9 mouse cellular contexts compared by ENCODE assay signal in the genomic region with DNA sequence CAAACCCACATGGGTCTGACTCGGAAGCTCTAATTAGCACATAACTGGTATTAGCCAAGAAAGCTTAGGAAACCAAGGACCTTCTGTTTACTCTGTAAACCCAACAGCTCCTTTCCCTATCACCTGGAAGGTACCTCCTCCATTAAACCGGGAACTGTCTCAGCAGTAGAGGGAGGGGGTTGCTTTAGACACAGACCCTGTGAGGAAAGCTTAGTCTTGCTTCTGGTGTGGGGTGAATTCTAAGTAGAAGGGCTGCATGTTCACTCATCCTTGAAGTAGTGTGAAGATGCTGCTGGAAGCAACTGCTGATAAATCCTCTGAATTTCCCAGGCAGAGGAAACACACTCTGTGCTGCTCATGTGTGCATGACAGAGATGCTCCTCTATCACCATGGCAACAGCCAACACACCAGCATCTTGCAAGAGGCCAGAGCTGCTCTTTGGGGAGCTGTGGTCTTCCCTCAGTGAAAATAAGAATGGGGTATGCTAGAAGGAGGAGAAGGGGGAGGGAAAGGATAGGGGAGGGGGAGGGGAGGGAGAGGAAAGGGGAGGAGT. TPM values are rescaled to one million over a fixed set of nuclear protein-coding genes. Genes with fewer than 3 reads are reported as not detected.
A peak's percentile ranks its signal among the peaks of the same experiment; 100 is the strongest.
DNase-seq lines count a peak whose midpoint lies in the region; ATAC-seq and TF ChIP-seq lines count a peak whose summit lies in the region.
"Had no signal": no experiment of that assay in that cellular context is flagged by ENCODE, and none has a peak within 500 bp of the region (broad histone marks: within the 10 kb centered on the region; RNA-seq: fewer than 3 reads in every experiment).

No protein-coding gene starts in this region.

- no peak overlapping the region for H3K9ac ChIP-seq in kidney, postnatal 0 days (ENCODE audit: low read depth, low read length)
- no peak overlapping the region for H3K9ac ChIP-seq in limb, embryonic 14.5 days (ENCODE audit: low read depth, low read length, severe bottlenecking)
- H3K9ac ChIP-seq: liver, embryonic 12.5 days had no signal

- peak; percentile 4 for DNase-seq in kidney, postnatal 0 days (ENCODE audit: low spot score)
- DNase-seq in kidney, postnatal 36 days, result no peak
- DNase-seq in frontal cortex, postnatal 10 days (ENCODE audit: low spot score in 2 of 2), result peak; percentile 53 to 74
- peak; percentile 29 for DNase-seq in limb, embryonic 14.5 days (ENCODE audit: low spot score)
- DNase-seq in right cerebral cortex, postnatal 4 days, result peak; percentile 38
- DNase-seq in adrenal gland, adult (ENCODE audit: inconsistent age in 2 of 2, low spot score in 1 of 2), result no peak
- DNase-seq in liver, result no peak
- DNase-seq in kidney, adult 18-20 months, result no peak

- H3K27ac ChIP-seq in kidney, postnatal 0 days, result no peak overlapping the region
- H3K27ac ChIP-seq in limb, embryonic 14.5 days (replicated peaks; ENCODE audit: low read depth, low read length), result no peak overlapping the region
- H3K27ac ChIP-seq: liver, embryonic 12.5 days had no signal

- no peaks in the 10 kb centered on the region for H3K27me3 ChIP-seq in kidney, postnatal 0 days (ENCODE audit: insufficient read depth, low read length)
- H3K27me3 ChIP-seq in limb, embryonic 14.5 days (ENCODE audit: control insufficient read depth, insufficient read depth, low read length), result no peaks in the 10 kb centered on the region

- H3K9me3 ChIP-seq in kidney, postnatal 0 days (replicated peaks; ENCODE audit: low read length), result no peaks in the 10 kb centered on the region
- no peaks in the 10 kb centered on the region for H3K9me3 ChIP-seq in limb, embryonic 14.5 days (ENCODE audit: control insufficient read depth, low read length)
- H3K9me3 ChIP-seq: liver, embryonic 12.5 days had no signal

- TF ChIP-seq POLR2A in limb, embryonic 14.5 days (IDR thresholded peaks at IDR 0.05; ENCODE audit: borderline replicate concordance, extremely low read depth, insufficient read depth, insufficient read length), result no peak

- ATAC-seq in kidney, postnatal 0 days (replicated peaks; ENCODE audit: low FRiP score, low read depth), result no peak
- ATAC-seq in limb, embryonic 14.5 days (ENCODE audit: low FRiP score, low read depth), result peak; percentile 60; the same call in 1 of the 2 replicates
- ATAC-seq: liver, embryonic 12.5 days had no signal

- no peak overlapping the region for H3K4me3 ChIP-seq in kidney, postnatal 0 days (replicated peaks; ENCODE audit: low read depth, low read length)
- H3K4me3 ChIP-seq in limb, embryonic 14.5 days (replicated peaks; ENCODE audit: low read length), result no peak overlapping the region
- H3K4me3 ChIP-seq: liver, embryonic 12.5 days had no signal

- WGBS in kidney, postnatal 0 days, result 36% methylated on average over 2 of the region's 2 CpGs
- 37% methylated on average over 2 of the region's 2 CpGs for WGBS in limb, embryonic 14.5 days

- no peak for TF ChIP-seq CTCF in kidney, postnatal 0 days (IDR thresholded peaks at IDR 0.05; ENCODE audit: low read depth)

- H3K4me1 ChIP-seq in kidney, postnatal 0 days (replicated peaks; ENCODE audit: insufficient read depth, low read length), result no peaks in the 10 kb centered on the region
- H3K4me1 ChIP-seq in limb, embryonic 14.5 days (ENCODE audit: control insufficient read depth, insufficient read depth, low read length), result peaks cover 4% of the 10 kb centered on the region; the same call in 1 of the 2 replicates
- H3K4me1 ChIP-seq: liver, embryonic 12.5 days had no signal

- no peaks in the 10 kb centered on the region for H3K36me3 ChIP-seq in kidney, postnatal 0 days (ENCODE audit: insufficient read depth, low read length)
- H3K36me3 ChIP-seq in limb, embryonic 14.5 days (ENCODE audit: control insufficient read depth, insufficient read depth, low read length), result no peaks in the 10 kb centered on the region
- H3K36me3 ChIP-seq: liver, embryonic 12.5 days had no signal

- no peak overlapping the region for H3K4me2 ChIP-seq in kidney, postnatal 0 days (ENCODE audit: low read length)
- H3K4me2 ChIP-seq in limb, embryonic 14.5 days (replicated peaks; ENCODE audit: low read depth, low read length, severe bottlenecking), result no peak overlapping the region
- H3K4me2 ChIP-seq: liver, embryonic 12.5 days had no signal

RNA-seq across cellular contexts. Expression of a gene that starts 8.4 kb away (rescaled TPM):
- 3.5 and 4.1 TPM in 2 replicates for polyA plus RNA-seq in kidney, postnatal 0 days (2015; fragmentation: Nextera tagmentation; extraction: Ambion mirVana)
- 1.6 TPM in 2 replicates for polyA plus RNA-seq in limb, embryonic 14.5 days (2012; rRNA removed)
- 0.91 and 1.2 TPM in 2 replicates for polyA plus RNA-seq in limb, embryonic 14.5 days (2014; fragmentation: Nextera tagmentation; extraction: Ambion mirVana)
- polyA plus RNA-seq: liver, embryonic 12.5 days had no signal

Comparison
In these comparisons a context has a peak if more than half of its experiments do, and no peak if none do; other contexts are left out.
1. DNase-seq: peak in kidney, postnatal 0 days (single experiment), frontal cortex, postnatal 10 days (2 of 2), limb, embryonic 14.5 days (single experiment) and right cerebral cortex, postnatal 4 days (single experiment); none in kidney, postnatal 36 days (0 of 2), adrenal gland, adult (0 of 2), liver (single experiment) and kidney, adult 18-20 months (single experiment).